Mouse (Mus musculus) activated CD4-positive, CD25-positive, alpha-beta regulatory T cell, adult 4 months (primary cell): Measurements from ENCODE around the gene Ttc33. TPM values are rescaled to one million over a fixed set of nuclear protein-coding genes. Genes with fewer than 3 reads are reported as not detected.

Experiments
- ATAC-seq: one replicate; pipeline ENCODE4 v1.8.0; 2017
- polyA plus RNA-seq, 2 experiments: library from polyadenylated mRNA; unstranded; fragments of 100-300 nt; shearing (Covaris generic); gene quantifications; one replicate each; pipeline ENCODE4 v1.2.1; 2017

The Ttc33 gene
- polyA plus RNA-seq, 2 experiments from 2014 or later = 59.4 to 68.8 TPM

DNA sequence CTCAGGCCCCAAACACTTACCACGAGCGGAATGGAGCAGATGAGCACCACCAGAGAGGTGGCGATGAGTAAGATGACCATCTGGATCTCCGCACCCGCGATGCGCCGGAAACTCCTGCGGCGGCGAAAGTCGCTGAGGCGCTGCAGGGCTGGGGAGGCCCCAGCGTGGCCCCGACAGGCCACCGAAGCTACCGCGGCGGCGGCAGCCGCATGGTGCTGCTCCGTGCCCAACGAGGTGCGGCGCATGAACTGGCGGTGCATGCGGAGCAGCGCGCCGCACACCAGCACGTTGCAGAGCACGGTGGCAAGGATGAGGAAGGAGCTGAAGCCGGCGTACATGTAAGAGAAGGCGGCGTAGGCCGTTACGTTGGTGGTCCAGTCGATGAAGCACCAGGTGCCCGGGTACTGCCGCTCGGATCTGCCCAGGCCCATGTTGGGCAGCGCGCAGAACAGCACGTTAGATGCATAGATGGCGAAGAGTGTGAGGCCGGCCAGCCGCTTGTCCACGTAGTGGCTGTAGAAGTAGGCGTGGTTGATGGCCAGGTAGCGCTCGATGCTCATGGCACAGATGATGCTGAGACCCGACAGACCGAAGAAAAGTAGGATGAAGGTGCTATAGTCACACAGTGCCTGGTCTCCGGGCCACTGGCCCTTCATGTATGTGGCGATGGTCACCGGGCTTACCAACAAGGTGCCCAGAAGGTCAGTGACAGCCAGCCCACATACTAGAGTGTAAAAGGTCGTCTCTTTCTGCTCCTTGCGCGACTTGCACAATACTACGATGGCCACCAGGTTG, 57.1 kb downstream of the Ttc33 start:
- ATAC-seq = no peak

DNA sequence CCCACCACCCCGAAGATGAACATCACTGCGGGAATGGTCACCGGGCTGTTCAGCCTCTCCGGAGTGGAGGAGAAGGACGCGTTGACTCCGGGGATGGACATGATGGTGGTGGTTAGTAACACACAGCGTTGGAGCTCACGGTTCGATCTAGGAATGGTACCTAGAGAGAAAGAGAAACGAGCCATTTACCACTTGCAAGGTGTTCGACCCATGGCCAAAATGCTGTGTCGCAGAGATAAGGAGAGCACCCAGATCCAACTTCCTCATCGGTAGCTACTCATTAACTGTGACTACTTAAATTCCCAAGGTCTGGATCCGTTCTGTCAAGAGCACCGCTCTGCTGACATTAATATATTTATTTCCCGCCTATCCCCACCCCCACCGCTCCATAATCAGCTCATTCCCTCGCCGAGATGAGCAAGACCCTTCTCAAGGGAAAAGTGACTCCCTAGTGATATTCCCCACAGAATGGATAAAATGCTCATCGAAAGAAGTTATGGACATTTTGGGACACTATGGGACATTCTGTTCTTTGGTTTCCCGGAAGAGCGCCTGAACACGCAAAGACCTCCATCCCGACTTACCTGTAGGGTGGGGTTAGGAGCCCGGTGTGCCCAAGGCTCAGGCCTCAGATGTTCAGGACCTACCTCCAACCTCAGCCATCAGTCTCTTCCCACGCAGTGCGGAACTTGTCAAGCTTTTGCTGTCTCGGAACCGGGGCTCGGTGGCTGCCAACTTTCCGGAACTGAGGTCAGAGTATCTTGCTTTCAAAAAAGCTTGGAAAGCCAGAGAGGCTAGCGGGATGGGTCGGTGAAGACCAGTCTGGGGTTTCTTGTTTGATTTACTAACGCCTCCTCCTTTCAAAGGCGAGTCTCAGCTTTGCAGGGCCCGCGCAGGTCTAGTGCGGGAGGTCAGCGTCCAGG, 58.0 kb downstream of the Ttc33 start:
- ATAC-seq = peak; percentile 12

DNA sequence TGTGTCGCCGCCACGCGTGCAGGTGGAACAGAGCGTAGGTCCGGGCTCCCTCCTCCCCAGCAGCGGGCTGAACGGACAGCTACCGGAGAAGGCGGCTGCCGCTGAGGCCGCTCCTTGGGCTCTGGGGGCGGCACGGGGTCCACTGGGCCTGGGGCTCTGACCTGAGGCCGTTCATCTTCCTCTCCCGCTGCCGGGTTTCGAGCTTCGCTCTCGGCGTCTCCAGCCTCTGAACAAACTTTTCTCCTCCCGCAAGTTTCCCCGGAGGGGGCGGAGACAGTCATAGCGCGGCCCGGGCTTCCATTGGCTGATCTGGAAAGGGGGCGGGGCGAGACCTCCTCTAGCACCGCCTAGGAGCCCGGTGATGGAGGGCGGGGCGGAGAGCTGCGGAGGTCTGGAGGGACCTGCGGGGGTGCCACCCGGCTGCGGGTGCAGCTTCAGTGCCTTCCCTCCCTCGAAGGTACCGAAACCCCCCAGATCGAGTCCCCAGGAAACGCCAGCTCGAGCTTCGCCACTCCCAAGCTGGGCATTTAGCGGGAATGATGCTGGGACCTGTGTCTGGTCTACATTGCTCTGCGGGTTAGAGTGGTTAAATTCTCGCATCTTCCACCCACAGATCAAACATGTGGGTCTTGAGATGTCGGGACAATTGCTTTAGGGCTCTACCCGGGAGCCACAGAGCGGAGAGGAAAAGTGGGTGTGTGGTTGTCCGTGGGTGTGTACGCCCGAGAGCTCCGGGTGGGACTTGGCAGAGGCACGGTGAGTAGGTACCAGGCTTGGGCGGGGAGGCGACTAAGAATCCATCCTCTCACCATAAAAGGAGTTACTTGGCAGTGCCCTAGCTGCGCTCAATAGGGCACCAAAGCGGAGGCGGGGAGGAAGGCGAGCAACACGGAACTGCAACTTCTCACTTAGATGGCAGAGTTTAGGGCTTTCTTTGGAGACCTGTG, 58.9 kb downstream of the Ttc33 start, which contains the start of gene Ptger4:
Gene Ptger4 (minus strand): TSS at position 229 of the 947 bp plus-strand sequence.
- peak; percentile 78 for ATAC-seq

DNA sequence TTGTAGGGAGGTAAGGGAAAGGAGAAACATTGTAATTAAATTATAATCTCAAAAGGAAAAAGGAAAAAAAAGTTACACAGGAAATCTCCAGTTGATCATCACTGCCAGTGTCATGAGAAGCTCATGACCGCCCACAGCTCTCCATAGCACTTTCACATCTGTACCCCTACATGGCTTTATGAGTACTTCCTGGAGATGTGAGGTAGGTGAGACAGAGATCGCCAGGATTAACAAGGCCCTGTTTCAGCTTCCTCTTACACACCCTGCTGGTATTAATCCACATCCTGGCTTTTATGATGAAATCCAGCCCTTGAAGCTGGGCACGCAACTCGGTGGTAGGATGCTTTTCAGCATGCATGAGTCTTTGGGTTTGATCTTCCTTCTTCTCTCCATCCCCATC, 64.9 kb downstream of the Ttc33 start:
- peak; percentile 82 for ATAC-seq

DNA sequence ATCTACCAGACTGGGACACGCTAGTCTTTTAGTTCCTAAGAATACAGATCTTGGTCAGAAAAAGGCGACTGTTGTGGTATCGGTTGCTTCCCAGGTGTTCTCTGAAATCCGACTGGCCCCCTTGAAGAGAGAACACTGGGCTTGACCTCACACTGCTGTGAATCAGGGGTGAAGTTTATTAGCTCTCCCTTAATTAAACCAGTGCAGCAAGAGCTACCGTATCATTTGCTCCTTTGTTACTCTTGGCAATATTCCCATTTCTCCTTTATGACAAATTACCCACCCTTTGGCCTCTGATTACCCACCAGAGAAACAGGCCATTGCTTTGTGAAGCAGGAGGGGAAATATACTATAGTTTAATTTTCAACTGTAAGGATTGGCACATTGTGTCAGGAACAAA, 74.9 kb downstream of the Ttc33 start:
- ATAC-seq = no peak

DNA sequence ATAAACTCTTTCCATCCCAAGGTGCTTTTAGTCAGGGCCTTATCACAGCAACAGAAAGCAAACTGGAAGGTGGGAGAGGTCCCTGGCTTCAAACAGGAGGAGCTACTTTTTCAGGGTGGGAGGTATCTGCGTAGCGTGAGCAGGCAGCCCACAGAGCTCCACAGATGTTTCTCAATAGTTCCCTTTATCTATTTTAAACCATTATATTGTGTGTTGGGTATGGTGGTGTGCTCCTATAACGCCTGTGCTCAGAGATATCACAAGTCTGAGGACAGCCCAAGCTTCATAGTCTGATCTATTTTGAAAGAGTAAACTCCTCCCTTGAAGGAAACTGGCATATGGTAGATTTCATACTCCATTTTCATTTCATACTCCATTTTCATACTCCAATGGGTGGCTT, 75.7 kb downstream of the Ttc33 start:
- ATAC-seq = no peak

DNA sequence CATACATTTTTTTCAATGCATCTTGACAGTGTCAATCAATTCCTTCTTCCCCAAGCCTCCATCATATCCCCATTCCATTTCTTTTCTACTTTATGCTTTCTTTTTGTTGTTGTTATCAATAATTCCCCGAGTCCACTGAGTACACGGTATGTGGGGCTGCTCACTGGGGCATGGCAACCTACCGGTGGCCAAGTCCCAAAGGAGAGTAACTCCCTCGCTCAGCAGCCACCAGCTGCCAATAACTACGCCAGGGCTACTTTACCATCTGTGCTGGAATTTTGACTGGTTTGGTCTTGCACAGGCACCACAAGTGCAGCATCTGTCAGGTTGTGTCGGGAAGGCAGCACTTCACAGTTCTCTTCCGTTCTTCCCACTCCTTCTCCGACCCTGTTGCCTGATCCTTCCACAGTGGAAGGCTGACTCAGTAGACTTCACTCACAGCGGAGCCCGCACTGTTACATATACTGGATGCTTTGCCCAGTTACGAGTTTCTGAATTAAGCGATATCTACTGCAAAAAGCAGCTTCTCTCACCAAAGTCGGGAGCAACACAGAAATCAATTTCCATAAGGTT, 76.9 kb downstream of the Ttc33 start:
- ATAC-seq = no peak

DNA sequence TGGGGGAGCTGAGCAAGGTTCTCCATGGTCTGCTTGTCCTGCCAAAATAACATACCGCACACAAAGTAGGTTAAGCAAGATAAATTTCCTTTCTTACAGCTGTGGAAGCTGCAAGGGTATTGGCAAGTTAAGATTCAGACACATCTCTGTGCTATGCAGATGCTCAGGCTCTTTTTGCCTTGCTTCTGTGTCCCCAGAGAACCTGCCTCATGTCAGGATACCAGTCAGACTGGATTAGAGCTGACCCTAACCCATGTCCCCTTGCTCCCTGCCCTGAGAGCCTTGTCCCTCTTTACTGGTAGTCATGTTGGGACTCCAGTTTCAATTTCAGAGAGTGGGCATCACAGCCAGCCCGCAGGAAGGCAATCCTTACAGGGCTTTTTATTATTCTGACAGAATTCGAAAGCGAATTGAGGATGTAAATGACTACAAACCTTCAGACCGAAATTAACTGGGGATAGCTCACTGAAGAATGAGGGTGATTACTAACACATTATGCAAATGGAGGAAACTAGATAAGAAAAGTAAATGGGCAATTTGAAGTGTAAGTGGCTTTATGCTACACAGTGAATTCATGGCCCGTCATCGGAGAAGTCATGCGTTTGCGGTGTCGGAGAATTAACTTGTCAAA, 77.7 kb downstream of the Ttc33 start:
- peak; percentile 43 for ATAC-seq

DNA sequence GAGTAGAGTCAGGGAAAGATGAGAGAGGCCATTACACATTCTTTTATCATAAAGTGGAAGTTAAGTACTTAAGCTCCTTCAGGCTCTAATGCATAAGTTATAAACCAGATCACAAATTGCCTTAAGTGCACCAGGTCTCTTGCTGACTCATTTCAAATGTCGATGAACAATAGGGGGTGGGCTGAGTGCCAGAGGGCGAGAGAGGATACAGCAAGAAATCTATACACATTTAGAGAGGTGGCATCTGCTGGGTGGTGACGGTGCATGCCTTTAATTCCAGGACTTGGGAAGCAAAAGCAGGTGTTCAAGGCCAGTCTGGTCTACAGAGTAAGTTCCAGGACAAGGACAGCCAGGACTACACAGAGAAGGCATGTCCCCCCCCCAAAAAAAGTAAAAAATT, 80.8 kb downstream of the Ttc33 start:
- ATAC-seq = no peak

Other genes with a start within 250 kb of the Ttc33 start
- gene C7, start 121.8 kb upstream of the Ttc33 start, polyA plus RNA-seq = not detected
- gene Card6, start 77.0 kb upstream of the Ttc33 start, polyA plus RNA-seq = 10 to 100 TPM; 31.6 to 35.4 TPM
- gene Rpl37, start 68.9 kb upstream of the Ttc33 start, polyA plus RNA-seq = 1,000 to 10,000 TPM; 2,142 to 2,785 TPM
- 10 to 100 TPM; 22.4 to 23.6 TPM for gene Prkaa1, start 41.7 kb upstream of the Ttc33 start, polyA plus RNA-seq
- 10 to 100 TPM; 33.9 to 36.7 TPM for gene Ptger4, start 58.7 kb downstream of the Ttc33 start, polyA plus RNA-seq